Mouse (Mus musculus): ENCODE measurements around the gene Tmcc2. TPM values are rescaled to one million over a fixed set of nuclear protein-coding genes. Genes with fewer than 3 reads are reported as not detected.

The Tmcc2 gene
- polyA plus RNA-seq (2017; shearing (Covaris generic)) = 3.7 TPM

DNA sequence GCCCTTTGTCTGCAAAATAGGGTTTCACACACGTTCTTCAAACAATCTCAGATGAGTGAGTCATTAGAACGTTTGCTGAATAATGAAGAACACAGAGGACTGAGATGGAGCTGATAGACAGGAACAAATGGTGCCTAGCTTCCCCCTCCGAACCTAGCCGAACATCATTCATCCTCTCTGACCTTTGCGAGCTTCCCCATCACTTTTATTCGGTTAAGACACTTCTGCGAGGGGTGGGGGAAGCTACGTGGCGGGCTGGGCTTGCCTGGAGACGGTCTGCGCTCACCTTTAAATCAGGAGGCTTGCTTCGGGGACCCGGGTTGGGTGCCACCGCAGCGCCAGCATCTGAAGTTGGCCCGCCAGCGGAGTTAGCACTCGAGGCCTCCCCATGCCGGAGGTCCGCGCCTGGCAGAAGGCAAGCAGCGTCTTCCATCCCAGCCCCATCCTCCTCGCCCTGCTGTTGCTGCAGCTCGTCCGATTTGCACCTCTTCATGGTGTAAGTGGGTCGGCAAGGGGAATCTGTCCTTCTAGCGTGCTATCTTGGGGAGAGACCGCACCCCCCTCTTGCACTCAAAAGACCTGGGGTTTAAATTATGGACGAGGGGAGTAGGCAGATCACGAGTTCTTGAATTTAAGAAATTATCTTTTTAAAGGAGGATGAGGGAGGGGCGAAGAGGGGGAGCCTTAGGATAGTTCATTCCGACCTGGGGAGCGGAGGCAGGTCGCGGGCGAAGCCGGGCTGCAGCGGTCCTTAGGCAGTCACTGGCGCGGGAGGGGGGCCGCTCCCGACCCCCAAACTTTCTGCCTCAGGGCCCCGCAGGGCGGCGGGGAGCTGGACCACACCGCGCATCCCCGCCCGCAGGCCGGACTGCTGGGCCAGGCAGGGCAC, at the start of gene Tmcc2:
Tmcc2 (minus strand) TSS at position 591 of the 889 bp plus-strand sequence.

DNA sequence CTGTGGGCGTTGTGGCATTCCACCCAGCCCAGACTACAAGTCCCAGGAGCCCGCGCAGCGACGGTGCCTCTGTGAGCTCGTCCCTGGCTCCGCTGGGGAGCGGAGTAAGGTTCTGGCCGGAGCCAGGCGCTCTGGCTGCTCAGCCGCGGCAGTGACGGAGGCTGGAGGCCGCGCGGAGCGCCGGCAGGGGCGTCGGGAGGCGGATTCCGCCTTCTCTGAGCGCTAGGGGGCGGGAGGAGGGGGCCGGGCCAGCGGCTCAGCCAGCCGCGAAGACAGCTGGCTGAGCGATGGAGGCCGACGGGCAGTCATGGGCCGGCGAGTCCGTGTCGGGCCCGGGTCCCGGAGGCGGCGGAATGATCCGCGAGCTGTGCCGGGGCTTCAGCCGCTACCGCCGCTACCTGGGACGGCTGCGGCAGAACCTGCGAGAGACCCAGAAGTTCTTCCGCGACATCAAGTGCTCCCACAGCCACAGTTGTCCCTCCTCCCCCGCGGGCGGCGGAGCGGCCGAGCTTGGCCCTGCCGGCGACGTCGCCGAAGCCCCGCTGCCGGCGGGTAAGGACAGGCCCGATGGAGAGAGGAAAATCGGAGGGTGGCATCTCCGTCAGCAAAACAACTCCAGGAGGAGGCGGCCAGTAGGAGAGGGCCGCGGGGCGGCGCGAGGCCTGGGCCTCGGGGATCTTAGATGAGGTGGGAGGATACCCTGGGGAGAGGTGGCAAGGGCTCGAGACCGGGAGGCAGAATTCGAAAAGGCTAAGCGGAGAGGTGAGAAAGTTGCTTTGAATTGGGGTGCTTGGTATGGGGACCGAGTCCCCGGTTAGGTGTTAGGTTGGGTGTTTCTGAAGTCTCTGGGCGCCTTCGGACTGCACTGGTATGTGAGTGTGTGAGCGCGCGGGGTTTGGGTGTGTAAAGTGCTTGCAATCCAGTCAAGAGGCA, 26.5 kb upstream of the Tmcc2 start, which contains the start of gene Dstyk:
Dstyk (plus strand) TSS at position 237 of the 933 bp plus-strand sequence.

DNA sequence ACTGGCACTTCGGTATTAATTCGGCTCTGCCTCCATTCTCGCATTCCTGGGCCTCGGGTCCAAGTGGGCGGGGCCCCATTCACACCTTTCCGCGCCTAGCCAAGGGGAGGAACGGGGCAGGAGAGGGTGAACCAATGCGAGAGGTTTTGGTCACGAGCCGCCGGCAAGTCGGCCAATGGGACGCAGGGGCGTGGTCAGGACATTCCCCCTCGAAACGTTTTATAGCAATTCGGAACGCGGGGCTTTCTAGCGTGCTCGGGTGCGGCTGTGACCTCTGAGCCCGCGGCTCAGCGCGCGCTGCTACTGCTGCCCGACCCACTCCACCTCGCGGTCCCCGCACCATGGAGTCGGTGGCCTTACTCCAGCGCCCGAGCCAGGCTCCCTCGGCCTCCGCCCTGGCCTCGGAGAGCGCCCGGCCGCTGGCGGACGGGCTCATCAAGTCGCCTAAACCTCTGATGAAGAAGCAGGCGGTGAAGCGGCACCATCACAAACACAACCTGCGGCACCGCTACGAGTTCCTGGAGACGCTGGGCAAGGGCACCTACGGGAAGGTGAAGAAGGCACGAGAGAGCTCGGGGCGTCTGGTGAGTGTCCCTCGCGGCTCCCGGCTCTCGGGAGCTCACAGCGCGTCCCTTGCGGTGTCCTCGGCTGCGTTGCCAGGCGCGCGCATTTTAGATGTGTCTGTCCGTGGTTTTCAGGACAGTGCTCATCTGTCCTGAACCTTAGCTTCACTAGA, 75.0 kb downstream of the Tmcc2 start, which contains the start of gene Nuak2:
Nuak2 (plus strand) TSS at position 238 of the 736 bp plus-strand sequence.

Other genes with a start within 250 kb of the Tmcc2 start
- gene Lemd1, start 199.8 kb downstream of the Tmcc2 start, polyA plus RNA-seq (2017; shearing (Covaris generic)) = not detected
- gene AC124108.1, start 199.8 kb downstream of the Tmcc2 start, polyA plus RNA-seq (2017; shearing (Covaris generic)) = not detected
- gene Gm10188, start 161.5 kb downstream of the Tmcc2 start, polyA plus RNA-seq (2017; shearing (Covaris generic)) = not detected
- gene Klhdc8a, start 92.7 kb downstream of the Tmcc2 start, polyA plus RNA-seq (2017; shearing (Covaris generic)) = not detected
- gene Nuak2, start 75.2 kb downstream of the Tmcc2 start, polyA plus RNA-seq (2017; shearing (Covaris generic)) = 4.3 TPM
- gene Dstyk, start 26.3 kb upstream of the Tmcc2 start, polyA plus RNA-seq (2017; shearing (Covaris generic)) = 5.9 TPM
- gene Rbbp5, start 86.1 kb upstream of the Tmcc2 start, polyA plus RNA-seq (2017; shearing (Covaris generic)) = 84.8 TPM
- 11.9 TPM for gene Tmem81, start 114.9 kb upstream of the Tmcc2 start, polyA plus RNA-seq (2017; shearing (Covaris generic))
- not detected for gene Cntn2, start 152.0 kb upstream of the Tmcc2 start, polyA plus RNA-seq (2017; shearing (Covaris generic))